Mouse (Mus musculus): ENCODE results near the gene Ak9.

DNA sequence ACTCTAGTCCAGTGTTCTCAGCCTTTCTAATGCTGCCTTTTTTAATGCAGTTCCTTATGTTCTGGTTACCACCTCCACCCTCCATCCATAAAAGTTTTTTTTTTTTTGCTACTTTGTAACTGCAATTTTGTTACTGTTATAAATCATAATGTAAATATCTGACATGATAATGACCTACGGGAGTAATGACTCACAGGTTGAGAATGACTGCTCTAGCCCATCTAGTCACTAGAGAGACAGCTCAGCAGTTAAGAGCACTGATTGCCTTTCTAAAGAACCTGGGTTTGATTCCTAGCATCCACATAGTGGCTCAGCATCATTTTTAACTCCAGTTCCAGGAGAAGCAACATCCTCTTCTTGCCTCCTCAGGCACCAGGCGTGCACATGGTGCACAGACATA is 21.7 kb upstream of the Ak9 start:
- no peak for TF ChIP-seq CTCF (IDR thresholded peaks at IDR 0.05; ENCODE audit: control insufficient read depth, insufficient read depth, low read length)
- TF ChIP-seq POLR2A (IDR thresholded peaks at IDR 0.05; ENCODE audit: borderline replicate concordance, control insufficient read depth, low read depth, low read length), result no peak

Measured in bone marrow, adult 2 months (tissue).